ENCODE assay signal across 16 mouse cellular contexts in genomic region chr10:130527926-130528325, GRCm38 (mm10). TPM values are rescaled to one million over a fixed set of nuclear protein-coding genes. Genes with fewer than 3 reads are reported as not detected.
"Had no signal": no experiment of that assay in that cellular context is flagged by ENCODE, and none has a peak within 500 bp of the region (broad histone marks: within the 10 kb centered on the region; RNA-seq: fewer than 3 reads in every experiment).

No protein-coding gene starts in this region.

- DNase-seq: kidney, adult 8-10 months; kidney, postnatal 25 days; layer of hippocampus, adult 9-11 months; layer of hippocampus, postnatal 36 days; lung, embryonic 14.5 days; lung, postnatal 10 days; lung, postnatal 4 days; midbrain, embryonic 14.5 days; thymus, adult 18-20 months; thymus, postnatal 25 days had no signal

RNA-seq across cellular contexts. Expression of gene Vmn2r87, which starts 30.7 kb away (rescaled TPM):
- total RNA-seq: liver, adult 2 months; megakaryocyte, adult 5-6 weeks had no signal
- polyA plus RNA-seq: kidney, embryonic 16.5 days; liver, adult 2 months; liver, embryonic 16.5 days; lung, embryonic 14.5 days; midbrain, embryonic 10.5 days; midbrain, embryonic 14.5 days; stomach, postnatal 0 days had no signal
